Mouse (Mus musculus) right cerebral cortex, postnatal 4 days (tissue): ENCODE data around the gene Adss.

Experiments
- DNase-seq: peaks from one replicate; pipeline ENCODE4 v3.0.0-alpha.2; 2022

The Adss gene

GRCm38 (mm10) chr1:177727883-177728525 is 68.3 kb downstream of the Adss start:
- no peak for DNase-seq

- no peak for DNase-seq
Measured at GRCm38 (mm10) chr1:177726870-177727269, 69.4 kb downstream of the Adss start.

- DNase-seq = no peak
Measured at GRCm38 (mm10) chr1:177723786-177724185, 72.5 kb downstream of the Adss start.

- DNase-seq = no peak
Measured at GRCm38 (mm10) chr1:177719029-177719427, 77.3 kb downstream of the Adss start.

GRCm38 (mm10) chr1:177718340-177719028 is 77.8 kb downstream of the Adss start:
- no peak for DNase-seq

GRCm38 (mm10) chr1:177717057-177717835 is 79.1 kb downstream of the Adss start:
- DNase-seq = no peak

DNA sequence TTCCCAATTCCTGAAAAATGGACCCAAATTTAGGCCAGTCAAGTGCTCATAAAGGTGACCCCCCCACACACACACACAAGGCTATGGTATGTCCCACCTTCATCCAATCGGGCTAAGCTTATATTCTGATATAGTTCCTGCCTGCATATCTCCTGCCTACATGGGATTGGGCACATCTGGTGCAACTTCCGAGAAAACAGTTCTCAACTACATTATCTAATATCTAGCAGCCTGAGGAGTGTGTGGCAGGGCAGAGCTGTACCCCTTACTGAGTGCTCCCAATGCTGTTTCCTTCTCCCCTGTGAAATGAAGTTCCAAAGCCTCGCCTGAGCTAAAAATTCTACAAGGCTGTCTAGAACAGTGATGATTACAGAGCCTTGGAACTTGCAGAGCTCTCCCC is 79.9 kb downstream of the Adss start:
- no peak for DNase-seq

DNA sequence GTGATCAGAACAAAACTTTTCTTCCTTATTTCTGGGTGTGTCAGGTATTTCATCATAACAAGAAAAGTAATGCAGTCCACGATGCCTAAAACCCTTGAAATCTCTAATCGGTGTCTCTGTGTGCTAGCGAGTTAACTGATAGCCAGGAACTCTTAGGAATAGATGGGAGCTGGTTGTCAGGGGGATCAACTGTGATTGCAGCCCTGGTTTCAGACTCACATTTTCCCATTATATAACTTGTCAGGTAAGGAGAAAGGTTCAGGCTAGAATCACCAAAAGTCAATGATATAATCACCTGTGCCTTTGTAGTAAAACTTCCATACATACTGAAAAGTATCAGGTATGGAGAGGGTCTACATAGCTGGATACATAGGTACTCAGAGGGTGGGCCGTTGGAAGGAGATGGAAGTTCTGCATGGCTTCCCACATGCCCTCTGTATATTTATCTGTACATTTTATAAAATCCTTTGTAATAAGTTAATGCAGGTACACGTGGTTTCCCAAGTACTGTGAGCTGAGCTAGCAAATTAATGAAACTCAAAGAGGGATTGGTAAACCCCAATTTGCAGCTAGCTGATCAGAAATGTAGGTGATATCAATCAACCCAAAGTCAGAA is 81.8 kb downstream of the Adss start:
- DNase-seq = no peak

DNA sequence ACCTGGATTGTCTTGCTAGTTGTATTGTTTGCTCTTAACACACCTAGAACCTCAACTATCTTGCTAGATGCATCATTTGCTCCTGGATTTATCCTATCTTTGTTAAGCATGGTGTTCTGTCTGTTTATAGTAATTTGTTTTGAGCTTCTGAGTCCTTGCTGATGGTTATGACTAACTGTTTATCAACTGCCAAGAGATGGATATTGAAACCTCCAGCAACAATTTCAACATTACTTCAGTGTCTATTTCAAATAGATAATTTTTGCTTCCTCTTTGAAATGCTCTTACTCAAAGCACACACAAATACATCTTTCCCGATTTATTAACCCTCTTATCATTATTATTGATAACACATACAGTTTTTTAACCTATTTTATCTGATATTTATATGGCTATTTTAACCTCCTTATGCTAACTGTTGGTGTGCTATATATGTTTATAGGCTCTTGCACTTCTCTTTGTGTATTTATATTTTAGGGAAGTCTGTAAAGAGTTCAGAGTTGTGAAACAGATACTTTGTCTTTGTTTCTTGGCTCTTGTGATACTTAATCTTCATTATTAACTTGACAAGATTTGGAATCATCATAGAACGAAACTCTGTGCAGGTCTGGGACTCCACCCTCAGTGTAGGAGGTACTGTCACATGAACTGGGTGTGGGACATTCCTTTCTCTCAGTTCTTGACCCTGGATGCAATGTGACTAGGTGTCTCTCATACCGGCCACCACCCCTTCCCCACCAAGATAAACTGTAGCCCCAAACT is 82.5 kb downstream of the Adss start:
- no peak for DNase-seq
